Mouse (Mus musculus) gastrocnemius, adult 2 months (tissue): Measurements from ENCODE around the gene Wap. TPM values are rescaled to one million over a fixed set of nuclear protein-coding genes. Genes with fewer than 3 reads are reported as not detected.

Source experiments
- DNase-seq: peaks from one replicate; pipeline ENCODE4 v3.0.0; 2022
- H3K27ac ChIP-seq: fragments of 200-600 bp; 2 replicates; pipeline ENCODE4 v1.8.1; 2022; ENCODE audit warnings: mild to moderate bottlenecking
- H3K4me3 ChIP-seq: fragments of 200-600 bp; 2 replicates; pipeline ENCODE4 v1.8.1; 2022; ENCODE audit warnings: mild to moderate bottlenecking, moderate library complexity
- CTCF ChIP-seq: fragments of 200-600 bp; IDR thresholded peaks from 2 replicates; pipeline ENCODE4 v1.8.1; 2022; ENCODE audit warnings: antibody characterized with exemption, mild to moderate bottlenecking, moderate library complexity
- intact Hi-C: fragments of 180-260 bp; cut with DNase I; formaldehyde crosslinking; loops from one replicate; pipeline ENCODE4 v1.15.1; 2025
- long read RNA-seq, 2 experiments: library from polyadenylated mRNA; stranded (forward); transcript quantifications; one replicate each; pipeline ENCODE4 v2.0.0; 2021
- total RNA-seq, 2 experiments: library from RNA; stranded (reverse); gene quantifications; 2 replicates each; pipeline ENCODE4 v1.2.3; 2021

Wap gene
- total RNA-seq: not detected
- long read RNA-seq, experiment 1: 0 reads
- long read RNA-seq, experiment 2: 0 reads

DNA sequence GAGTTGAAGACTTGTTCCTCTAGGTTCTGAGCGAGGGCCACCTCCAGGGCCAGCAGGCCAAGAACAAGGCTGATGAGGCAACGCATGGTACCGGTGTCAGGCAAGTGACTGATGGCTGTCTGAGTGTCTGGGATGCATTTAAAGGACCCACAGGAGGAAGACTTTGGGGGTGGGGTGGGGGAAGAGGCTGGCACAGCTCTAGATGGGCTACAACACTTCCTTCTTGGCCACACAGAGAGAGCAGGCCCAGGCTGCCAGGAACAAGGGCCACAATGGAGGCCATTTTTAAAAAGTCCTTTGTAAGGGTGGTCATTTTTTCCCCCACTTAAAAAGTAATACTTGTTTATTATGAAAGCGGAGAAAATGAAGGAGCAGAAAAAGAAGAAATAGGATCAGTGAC, at the start of gene Wap:
Gene Wap (minus strand): TSS at position 101 of the 400 bp plus-strand sequence.
- Histone ChIP-seq H3K4me3 (no peak within 1 kb of the TSS), H3K27ac (no peak within 1 kb of the TSS)
- no peak for DNase-seq
- intact Hi-C loops: no loop called here
- TF ChIP-seq CTCF: no peak

DNA sequence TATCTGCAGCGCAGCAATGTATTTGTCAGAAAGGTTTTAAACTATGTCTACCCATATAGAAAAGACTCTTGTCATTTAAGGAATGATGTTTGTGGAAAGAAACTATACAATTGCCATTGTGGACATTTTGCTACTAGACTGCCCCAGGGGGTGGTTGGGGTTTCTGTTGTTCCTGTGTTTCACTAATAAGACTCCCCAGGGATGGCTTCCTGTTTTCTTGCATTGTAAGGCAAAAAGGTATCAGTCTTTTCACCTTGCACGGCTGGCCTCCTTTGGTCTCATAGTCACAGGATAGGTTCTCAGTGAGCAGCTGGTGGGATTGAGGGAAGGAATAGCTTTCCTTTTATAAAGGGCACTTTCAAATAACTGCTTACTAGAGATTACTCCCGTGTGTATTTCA, 46.3 kb upstream of the Wap start:
- no peak for TF ChIP-seq CTCF
- no peak overlapping the region for H3K27ac ChIP-seq
- H3K4me3 ChIP-seq: no peak overlapping the region
- DNase-seq: no peak
- intact Hi-C loops: no loop called here

GRCm38 (mm10) chr11:6680397-6680818, 42.0 kb upstream of the Wap start:
- intact Hi-C loops: no loop called here

DNA sequence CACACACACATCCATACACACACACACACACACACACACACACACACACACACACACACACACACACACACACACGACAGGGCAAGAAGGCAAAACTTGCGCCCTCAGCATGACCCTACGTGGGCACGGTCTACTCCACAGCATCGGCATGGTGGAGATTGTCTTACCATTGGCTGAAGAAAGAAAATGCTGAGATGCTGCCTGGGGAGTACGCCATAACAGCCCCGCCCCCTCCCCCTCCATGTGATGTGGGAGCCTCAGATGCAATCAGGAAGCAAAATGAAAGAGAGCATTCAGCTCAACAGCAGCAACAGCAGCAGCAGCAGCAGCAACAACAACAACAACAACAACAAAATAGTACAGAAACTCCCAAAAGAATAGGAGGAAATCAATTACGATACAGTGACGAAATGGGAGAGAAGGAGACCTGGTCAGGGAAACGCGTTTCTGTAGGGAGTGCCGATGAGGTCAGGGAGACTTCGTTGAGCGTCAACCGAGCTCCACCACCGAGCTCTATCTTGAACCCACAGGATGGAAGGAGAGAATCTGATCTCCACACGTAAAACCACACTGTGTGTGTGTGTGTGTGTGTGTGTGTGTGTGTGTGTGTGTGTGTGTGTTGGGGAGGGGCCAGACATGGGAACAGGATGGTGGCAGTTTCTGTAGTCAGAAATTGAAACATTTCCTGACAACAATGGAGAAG, 41.4 kb upstream of the Wap start:
- peak overlapping the region; percentile 55 for H3K4me3 ChIP-seq
- H3K27ac ChIP-seq: peak overlapping the region; percentile 74
- intact Hi-C loops: no loop called here
- DNase-seq: no peak
- TF ChIP-seq CTCF: no peak

More at GRCm38 (mm10) chr11:6680397-6680818, 42.0 kb upstream of the Wap start:
- peak overlapping the region; percentile 74 for H3K27ac ChIP-seq
- DNase-seq: peak; percentile 62
- TF ChIP-seq CTCF: no peak
- H3K4me3 ChIP-seq: peak overlapping the region; percentile 55

GRCm38 (mm10) chr11:6677530-6677929, 39.1 kb upstream of the Wap start:
- DNase-seq: no peak
- Histone ChIP-seq H3K27ac (no peak overlapping the region), H3K4me3 (no peak overlapping the region)
- TF ChIP-seq CTCF: peak; percentile 47
- intact Hi-C loops: no loop called here

- TF ChIP-seq CTCF: no peak
- H3K27ac ChIP-seq: no peak overlapping the region
These were observed 38.2 kb upstream of the Wap start for GRCm38 (mm10) chr11:6676641-6677040.

GRCm38 (mm10) chr11:6675402-6675801, 37.0 kb upstream of the Wap start:
- no peak for DNase-seq
- Histone ChIP-seq H3K4me3 (no peak overlapping the region), H3K27ac (peak overlapping the region; percentile 67)
- no peak for TF ChIP-seq CTCF
- intact Hi-C loops: no loop called here

More at GRCm38 (mm10) chr11:6676641-6677040, 38.2 kb upstream of the Wap start:
- intact Hi-C loops: no loop called here
- DNase-seq: no peak
- no peak overlapping the region for H3K4me3 ChIP-seq

DNA sequence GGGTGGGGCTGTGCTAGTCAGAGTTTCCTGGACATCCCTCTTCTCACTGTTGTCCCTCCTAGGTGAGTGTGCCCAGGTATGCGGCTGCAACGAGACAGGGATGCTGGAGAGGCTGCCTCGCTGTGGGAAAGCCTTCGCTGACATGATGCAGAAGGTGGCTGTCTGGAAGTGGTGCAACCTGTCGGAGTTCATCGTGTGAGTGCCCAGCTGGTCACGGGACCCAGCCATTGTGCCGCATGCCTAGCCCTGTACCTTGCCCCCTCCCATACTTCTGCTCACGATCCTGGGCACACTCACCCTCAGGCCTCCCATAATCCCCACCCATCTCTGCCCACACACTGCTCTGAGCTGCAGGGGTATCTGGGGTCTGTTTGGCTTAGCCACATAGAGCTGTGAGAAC, 36.3 kb upstream of the Wap start:
- DNase-seq: no peak
- TF ChIP-seq CTCF: no peak
- intact Hi-C loops: no loop called here
- Histone ChIP-seq H3K27ac (peak overlapping the region; percentile 67), H3K4me3 (no peak overlapping the region)

DNA sequence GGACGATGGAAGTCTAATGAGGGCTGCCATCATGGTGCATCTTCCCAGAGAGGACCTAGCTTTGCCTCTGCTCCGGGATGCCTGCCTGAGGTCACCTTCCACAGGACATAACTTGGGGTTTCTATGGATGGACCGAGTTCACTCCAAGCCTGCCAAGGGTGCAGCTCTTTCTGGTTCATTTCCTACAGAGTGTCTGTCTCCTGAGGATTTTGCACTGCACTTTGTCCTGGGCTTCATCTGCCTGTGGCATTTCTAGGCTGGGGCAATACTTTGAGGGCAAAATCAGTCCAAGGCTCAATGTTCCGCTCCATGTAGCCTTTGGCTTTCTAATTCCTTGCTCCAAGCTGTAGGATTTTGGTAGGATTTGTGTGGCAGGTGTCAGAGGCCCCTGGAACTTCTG, 32.4 kb upstream of the Wap start:
- no peak overlapping the region for H3K27ac ChIP-seq
- H3K4me3 ChIP-seq: no peak overlapping the region
- TF ChIP-seq CTCF: no peak
- DNase-seq: no peak
- intact Hi-C loops: no loop called here

GRCm38 (mm10) chr11:6670044-6670443, 31.6 kb upstream of the Wap start:
- TF ChIP-seq CTCF: peak; percentile 9; the same call in 1 of the 2 replicates
- intact Hi-C loops: no loop called here
- no peak for DNase-seq

DNA sequence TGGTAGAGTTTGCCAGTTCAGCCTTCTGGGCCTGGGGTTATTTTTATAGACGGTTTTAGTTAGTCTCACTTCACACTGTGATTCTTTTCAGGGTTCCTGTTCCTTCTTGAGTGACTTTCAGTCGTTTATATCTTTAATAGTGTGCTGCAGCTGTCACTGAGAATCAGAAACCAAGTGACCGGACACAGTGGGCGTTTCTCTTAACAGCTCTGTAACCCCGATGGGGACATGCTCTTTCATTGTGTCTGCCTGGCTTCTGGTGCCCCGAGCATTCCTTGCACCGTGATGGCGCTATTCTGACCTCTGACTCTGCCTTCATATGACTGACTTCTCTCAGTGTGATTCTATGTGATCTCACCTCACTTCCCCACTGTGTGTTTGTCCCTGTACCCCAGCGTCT, 30.6 kb upstream of the Wap start:
- no peak for DNase-seq
- H3K4me3 ChIP-seq: no peak overlapping the region
- H3K27ac ChIP-seq: no peak overlapping the region
- no peak for TF ChIP-seq CTCF
- intact Hi-C loops: no loop called here

More at GRCm38 (mm10) chr11:6670044-6670443, 31.6 kb upstream of the Wap start:
- no peak overlapping the region for H3K27ac ChIP-seq
- H3K4me3 ChIP-seq: no peak overlapping the region

DNA sequence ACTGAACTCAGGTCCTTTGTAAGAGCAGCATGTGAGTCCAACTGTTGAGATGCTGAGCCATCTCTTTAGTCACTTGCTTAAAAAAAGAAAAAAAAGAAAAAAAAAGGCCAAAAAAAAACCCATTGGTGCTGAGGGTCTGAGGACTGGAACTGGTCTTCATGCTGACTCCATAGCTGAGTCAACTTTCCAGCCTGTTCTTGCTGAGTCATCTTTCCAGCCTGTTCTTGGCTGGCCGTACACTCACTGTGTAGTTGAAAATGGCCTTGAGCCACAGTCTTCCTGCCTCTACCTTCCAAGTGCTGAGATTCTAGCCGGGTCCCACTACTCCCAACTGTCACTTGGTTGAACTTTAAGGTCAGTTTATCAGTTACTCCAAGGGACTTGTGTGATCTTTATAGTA, 28.2 kb upstream of the Wap start:
- DNase-seq: no peak
- Histone ChIP-seq H3K4me3 (no peak overlapping the region), H3K27ac (no peak overlapping the region)
- no peak for TF ChIP-seq CTCF
- intact Hi-C loops: no loop called here

- TF ChIP-seq CTCF: no peak
- intact Hi-C loops: no loop called here
- H3K27ac ChIP-seq: no peak overlapping the region
- DNase-seq: no peak
- H3K4me3 ChIP-seq: no peak overlapping the region
These were observed 22.8 kb upstream of the Wap start for GRCm38 (mm10) chr11:6661206-6661605.

DNA sequence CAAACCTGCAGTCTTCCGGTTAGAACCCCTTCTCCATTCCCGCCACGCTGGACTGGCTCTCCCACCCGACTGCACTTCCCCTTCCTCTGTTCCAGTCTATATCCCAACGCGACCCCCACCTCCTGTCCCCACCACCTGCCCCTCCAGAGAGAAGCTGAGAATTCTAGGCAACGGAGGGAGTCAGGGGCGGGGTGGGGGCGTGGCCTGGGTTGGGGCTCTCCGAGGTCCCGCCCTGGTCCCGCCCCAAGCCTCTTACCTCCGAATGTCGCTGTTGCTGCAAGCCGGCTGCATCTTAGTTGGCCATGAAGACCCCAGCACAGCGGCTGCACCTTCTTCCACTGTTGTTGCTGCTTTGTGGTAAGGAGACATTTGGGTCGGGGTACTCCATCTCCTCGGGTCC, 19.8 kb upstream of the Wap start, which contains the start of gene Ramp3:
Gene Ramp3 (plus strand): TSS at position 251 of the 400 bp plus-strand sequence.
- intact Hi-C loops: loop anchor here (5.0 kb wide), 1 partner anchor 504 kb away; no protein-coding TSS in a partner anchor
- DNase-seq: no peak
- no peak for TF ChIP-seq CTCF

More for the DNA sequence above, 19.8 kb upstream of the Wap start, which contains the start of gene Ramp3:
- H3K4me3 ChIP-seq: peak within 1 kb of the TSS; percentile 68
- no peak within 1 kb of the TSS for H3K27ac ChIP-seq
